Mouse (Mus musculus) liver, adult 2 months (tissue): ENCODE results near the gene Col2a1.

Experiments used
- CTCF ChIP-seq: fragments of 200-500 bp; IDR thresholded peaks from 2 replicates; pipeline ENCODE4 v1.5.1; 2011; ENCODE audit warnings: low read depth, low read length, control low read depth
- POLR2A ChIP-seq: fragments of 200-500 bp; IDR thresholded peaks from 2 replicates; pipeline ENCODE4 v1.6.1; 2011; ENCODE audit warnings: low read length, control low read depth; ENCODE audit not compliant: insufficient read depth; ENCODE audit errors: extremely low read depth

DNA sequence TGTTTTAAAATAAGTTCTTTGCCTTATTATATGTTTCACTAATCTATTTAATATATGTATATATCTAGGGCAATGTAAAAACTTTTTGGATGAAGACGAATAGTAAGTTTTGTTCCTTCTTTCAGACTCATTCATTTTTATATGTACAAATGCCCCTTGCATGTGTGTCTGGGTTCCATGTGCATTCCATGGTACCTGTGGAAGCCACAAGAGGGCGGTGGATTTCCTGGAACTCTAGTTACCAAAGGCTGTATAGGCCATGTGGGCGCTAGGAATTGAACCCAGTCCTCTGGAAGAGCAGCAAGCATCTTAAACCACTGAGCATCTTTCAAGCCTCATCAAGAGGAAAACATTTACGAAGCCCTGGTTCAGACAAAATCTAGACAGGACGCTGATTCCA lies 39.9 kb upstream of the Col2a1 start:
- TF ChIP-seq CTCF (no peak), POLR2A (no peak)
